Mouse (Mus musculus) CH12.LX (cell line): ENCODE measurements at regions not wholly inside any gene's neighbourhood (a gene's known extent, or its start where the extent isn't known, plus 50 kb on each side); places are given as distances from the start of the nearest gene placed in this dataset.

ENCODE experiments used
- CHD2 ChIP-seq: IDR thresholded peaks from 2 replicates; pipeline ENCODE4 v1.6.1; 2011; ENCODE audit warnings: low read length, improper control_type of control experiment
- CTCF ChIP-seq, 2 experiments: IDR thresholded peaks in 1 of 2; conservative IDR thresholded peaks in 1 of 2; 2 replicates each; pipeline ENCODE4 v1.5.1; 2011 to 2012; ENCODE audit warnings: low read depth in 2 of 2, low read length in 2 of 2, improper control_type of control experiment in 1 of 2, inconsistent platforms in 1 of 2, mild to moderate bottlenecking in 1 of 2, moderate library complexity in 1 of 2
- MYC ChIP-seq: IDR thresholded peaks from 2 replicates; pipeline ENCODE4 v1.6.1; 2011; ENCODE audit warnings: low read depth, mild to moderate bottlenecking, improper control_type of control experiment, low read length
- RCOR1 ChIP-seq: conservative IDR thresholded peaks from 2 replicates; pipeline ENCODE4 v1.6.1; 2012; ENCODE audit warnings: low read depth, mild to moderate bottlenecking, inconsistent platforms, low read length, improper control_type of control experiment

DNA sequence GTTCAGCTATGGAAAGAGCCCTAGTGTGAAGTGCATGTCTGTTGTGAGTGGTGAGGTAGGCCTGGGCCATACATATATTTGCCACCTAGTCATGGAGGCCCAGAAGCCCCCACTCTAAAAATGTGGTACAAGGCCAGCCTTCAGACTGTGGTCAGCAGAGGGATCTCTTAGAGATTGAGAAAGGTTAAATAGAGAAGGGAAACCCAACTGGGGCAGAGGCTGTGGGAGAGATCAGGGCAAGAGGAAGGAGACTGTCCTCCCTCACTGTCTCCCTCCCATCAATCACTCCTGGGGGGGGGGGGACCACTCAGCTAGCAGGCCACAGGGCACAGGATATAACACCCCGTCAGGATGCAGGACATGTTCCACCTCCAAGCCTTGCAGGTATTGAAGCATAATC lies 86.1 kb downstream of the Zfp36l2 start:
- TF ChIP-seq CHD2 (no peak), CTCF (conservative IDR thresholded peaks at IDR 0.05 in 1 of 2, IDR thresholded peaks at IDR 0.05 in 1 of 2; ENCODE audit: low read depth in 2 of 2, low read length in 2 of 2) (no peak), MYC (no peak), RCOR1 (no peak)
